Mouse (Mus musculus) duodenum, adult 2 months (tissue): Measurements from ENCODE around the gene Txndc9. TPM values are rescaled to one million over a fixed set of nuclear protein-coding genes. Genes with fewer than 3 reads are reported as not detected.

Source experiments
- polyA plus RNA-seq: library from polyadenylated mRNA; depleted of rRNA; stranded (reverse); fragments of >200 nt; gene quantifications from 2 replicates; pipeline ENCODE4 v1.2.3, GENCODE M21; 2012; ENCODE audit warnings: low replicate concordance; rRNA removed

Txndc9 gene
- 1.6 TPM in 2 replicates for polyA plus RNA-seq

GRCm38 (mm10) chr1:37997867-37998266 lies at the start of gene Txndc9, which contains the start of gene Eif5b:
Gene Txndc9 (minus strand): TSS chr1:37997893.
Gene Eif5b (plus strand): TSS chr1:37998010.

GRCm38 (mm10) chr1:37957659-37958058 lies 40.0 kb downstream of the Txndc9 start, which contains the start of gene Lyg1:
Gene Lyg1 (minus strand): TSS chr1:37957759.

Other genes with a start within 250 kb of the Txndc9 start
- 0.07 TPM in 1 of 2 replicates, not detected in the other for gene Tsga10, start 131.5 kb downstream of the Txndc9 start, polyA plus RNA-seq
- gene Lipt1, start 126.2 kb downstream of the Txndc9 start, polyA plus RNA-seq = 0.30 and 0.34 TPM in 2 replicates
- 1.1 and 1.8 TPM in 2 replicates for gene Mitd1, start 107.5 kb downstream of the Txndc9 start, polyA plus RNA-seq
- 23.9 and 45.6 TPM in 2 replicates for gene Mrpl30, start 107.4 kb downstream of the Txndc9 start, polyA plus RNA-seq
- not detected in 2 replicates for gene Lyg2, start 81.4 kb downstream of the Txndc9 start, polyA plus RNA-seq
- gene Lyg1, start 40.1 kb downstream of the Txndc9 start, polyA plus RNA-seq = not detected in 2 replicates
- 0.27 and 0.76 TPM in 2 replicates for gene Eif5b, start 117 bp upstream of the Txndc9 start, polyA plus RNA-seq
- 0.92 and 1.6 TPM in 2 replicates for gene Rev1, start 131.9 kb upstream of the Txndc9 start, polyA plus RNA-seq